ENCODE assay signal across 9 mouse cellular contexts in genomic region chr10:86836784-86837183, GRCm38 (mm10).
"Had no signal": no experiment of that assay in that cellular context is flagged by ENCODE, and none has a peak within 500 bp of the region (broad histone marks: within the 10 kb centered on the region; RNA-seq: fewer than 3 reads in every experiment).

No protein-coding gene starts in this region.

- H3K9ac ChIP-seq: limb, embryonic 13.5 days; liver, embryonic 14.5 days; lung, embryonic 14.5 days; midbrain, embryonic 13.5 days had no signal

- DNase-seq: kidney, adult 18-20 months; kidney, postnatal 14 days; left cerebral cortex, postnatal 4 days; lung, embryonic 14.5 days; right cerebral cortex, postnatal 14 days; thymus, postnatal 4 days had no signal

- H3K27ac ChIP-seq: limb, embryonic 13.5 days; liver, embryonic 14.5 days; midbrain, embryonic 13.5 days had no signal

- H3K9me3 ChIP-seq: limb, embryonic 13.5 days; midbrain, embryonic 13.5 days had no signal

- H3K27me3 ChIP-seq: midbrain, embryonic 13.5 days had no signal

- H3K4me1 ChIP-seq: limb, embryonic 13.5 days; midbrain, embryonic 13.5 days had no signal

- ATAC-seq: midbrain, embryonic 13.5 days had no signal

- H3K4me3 ChIP-seq: limb, embryonic 13.5 days; midbrain, embryonic 13.5 days had no signal

- H3K4me2 ChIP-seq: limb, embryonic 13.5 days; lung, embryonic 14.5 days; midbrain, embryonic 13.5 days had no signal
